Mouse (Mus musculus) CD4-positive, CD25-positive, alpha-beta regulatory T cell (primary cell): ENCODE data around the gene Vdac1. TPM values are rescaled to one million over a fixed set of nuclear protein-coding genes. Genes with fewer than 3 reads are reported as not detected.

ENCODE experiments used
- polyA plus RNA-seq: library from polyadenylated mRNA; unstranded; fragments of 100-300 nt; shearing (Covaris generic); gene quantifications from one replicate; pipeline ENCODE4 v1.2.1, GENCODE M21; 2017

Gene Vdac1
- 94.6 TPM for polyA plus RNA-seq

GRCm38 (mm10) chr11:52360471-52361277 lies at the start of gene Vdac1:
Gene Vdac1, plus strand, starts transcription at chr11:52360860.

GRCm38 (mm10) chr11:52395940-52396596 lies 35.4 kb downstream of the Vdac1 start, which contains the start of gene 9530068E07Rik:
Gene 9530068E07Rik, plus strand, starts transcription at chr11:52396428.

Other genes starting within 250 kb of the Vdac1 start
- not detected for gene Olfr1373, start 215.3 kb upstream of the Vdac1 start, polyA plus RNA-seq
- not detected for gene Olfr1371, start 146.9 kb upstream of the Vdac1 start, polyA plus RNA-seq
- gene Skp1a, start 128.9 kb upstream of the Vdac1 start, polyA plus RNA-seq: 298 TPM
- 762 TPM for gene Tcf7, start 77.8 kb upstream of the Vdac1 start, polyA plus RNA-seq
- gene 9530068E07Rik, start 35.6 kb downstream of the Vdac1 start, polyA plus RNA-seq: 86.0 TPM